Mouse (Mus musculus) hindbrain, embryonic 14.5 days (tissue): Measurements from ENCODE around the gene Rnf130. TPM values are rescaled to one million over a fixed set of nuclear protein-coding genes. Genes with fewer than 3 reads are reported as not detected.

Experiments
- ATAC-seq: fragments of 200-750 bp; cut with Nextera tagmentation; 2 replicates; pipeline ENCODE4 v1.8.0; 2017; ENCODE audit warnings: moderate number of reproducible peaks, mild to moderate bottlenecking, moderate TSS enrichment, moderate library complexity; ENCODE audit not compliant: low FRiP score
- DNase-seq: peaks from one replicate; pipeline ENCODE4 v3.0.0-alpha.2; 2015; ENCODE audit warnings: low spot score
- H3K27ac ChIP-seq: fragments of 300-500 bp; sonication (generic); 2 replicates; pipeline ENCODE4 v1.5.1; 2014; ENCODE audit warnings: mild to moderate bottlenecking, moderate library complexity
- H3K27me3 ChIP-seq: fragments of 300-500 bp; sonication (generic); 2 replicates; pipeline ENCODE4 v1.6.1; 2014; ENCODE audit warnings: mild to moderate bottlenecking, low read length, mixed read lengths; ENCODE audit not compliant: control insufficient read depth, insufficient read depth
- H3K36me3 ChIP-seq: fragments of 300-500 bp; sonication (generic); replicated peaks from 2 replicates; pipeline ENCODE4 v1.6.1; 2014; ENCODE audit not compliant: control insufficient read depth, insufficient read depth
- H3K4me1 ChIP-seq: fragments of 300-500 bp; sonication (generic); replicated peaks from 2 replicates; pipeline ENCODE4 v1.6.1; 2014; ENCODE audit warnings: antibody characterized with exemption, low read length, mixed read lengths; ENCODE audit not compliant: control insufficient read depth, insufficient read depth
- H3K4me2 ChIP-seq: fragments of 300-500 bp; sonication (generic); replicated peaks from 2 replicates; pipeline ENCODE4 v1.6.1; 2014; ENCODE audit warnings: mild to moderate bottlenecking, moderate library complexity
- H3K4me3 ChIP-seq: fragments of 300-500 bp; sonication (generic); replicated peaks from 2 replicates; pipeline ENCODE4 v1.5.1; 2014; ENCODE audit warnings: mild to moderate bottlenecking, low read length
- H3K9ac ChIP-seq: fragments of 300-500 bp; sonication (generic); 2 replicates; pipeline ENCODE4 v1.6.1; 2014
- H3K9me3 ChIP-seq: fragments of 300-500 bp; sonication (generic); 2 replicates; pipeline ENCODE4 v1.6.1; 2016; ENCODE audit warnings: low read length; ENCODE audit not compliant: control insufficient read depth
- WGBS: fragments of 180-500 bp; shearing (Covaris S2); extraction: QIAGEN DNeasy Blood & Tissue Kit; methylation state at CpG from one replicate; pipeline ENCODE4 v1.1.7; 2014; 5-methylcytosine and 5-hydroxymethylcytosine counted together
- polyA plus RNA-seq: library from polyadenylated mRNA; unstranded; fragments of >200 nt; fragmentation: Nextera tagmentation; extraction: Ambion mirVana; gene quantifications from 2 replicates; pipeline ENCODE4 v1.2.1, GENCODE M21; 2014

Gene Rnf130
- 72.0 and 78.1 TPM in 2 replicates for polyA plus RNA-seq

GRCm38 (mm10) chr11:50024833-50025720, at the start of gene Rnf130:
Gene Rnf130, plus strand, starts transcription at chr11:50025346.
- 1% methylated on average over 107 of the region's 129 CpGs for WGBS
- peak within 1 kb of the TSS; percentile 96 for H3K9ac ChIP-seq
- H3K4me3 ChIP-seq: peak within 1 kb of the TSS; percentile 68
- DNase-seq (peak; percentile 98), ATAC-seq (peak; percentile 88)
- no peaks in the 10 kb centered on the region for H3K27me3 ChIP-seq
- peak within 1 kb of the TSS; percentile 98 for H3K27ac ChIP-seq
- H3K4me2 ChIP-seq: peak within 1 kb of the TSS; percentile 76
- peaks cover 35% of the 10 kb centered on the region for H3K4me1 ChIP-seq
- no peaks in the 10 kb centered on the region for H3K36me3 ChIP-seq
- H3K9me3 ChIP-seq: no peaks in the 10 kb centered on the region

DNA sequence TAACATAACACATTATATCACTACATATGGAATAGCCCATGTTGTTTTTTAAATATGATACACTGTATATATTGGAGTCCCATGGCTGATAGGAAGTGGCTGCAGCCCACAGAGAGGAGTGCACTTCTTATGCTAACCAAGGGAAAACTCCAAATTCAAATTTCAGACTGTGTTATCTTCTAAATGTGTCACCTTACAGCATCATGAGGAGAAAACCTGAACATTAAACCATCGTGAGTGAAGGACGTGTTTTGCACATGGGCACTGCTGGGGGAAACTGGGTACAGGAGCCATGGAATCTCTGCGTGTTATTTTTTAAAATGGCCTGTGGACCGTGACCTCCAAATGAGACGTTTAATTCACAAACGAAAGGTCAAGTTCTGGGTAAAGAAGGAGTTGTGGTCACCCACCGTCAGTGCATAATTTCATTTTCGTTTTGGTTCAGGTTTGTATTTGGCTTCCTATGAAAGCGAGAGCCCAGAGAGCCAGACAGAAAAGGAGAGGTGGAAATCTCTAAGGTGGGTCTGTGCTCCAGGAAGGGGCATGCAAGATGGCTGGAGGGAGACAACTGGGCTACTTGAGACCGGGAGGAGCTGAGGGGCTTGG, 47.1 kb upstream of the Rnf130 start:
- H3K9me3 ChIP-seq: no peaks in the 10 kb centered on the region
- DNase-seq (no peak), ATAC-seq (no peak)
- no peaks in the 10 kb centered on the region for H3K27me3 ChIP-seq
- H3K4me1 ChIP-seq: no peaks in the 10 kb centered on the region
- H3K4me3 ChIP-seq: no peak overlapping the region
- H3K4me2 ChIP-seq: no peak overlapping the region
- WGBS: 83% methylated on average over 10 of the region's 10 CpGs
- no peaks in the 10 kb centered on the region for H3K36me3 ChIP-seq
- H3K9ac ChIP-seq: no peak overlapping the region
- H3K27ac ChIP-seq: no peak overlapping the region

- Histone ChIP-seq H3K9me3 (no peaks in the 10 kb centered on the region), H3K4me2 (no peak overlapping the region), H3K4me1 (no peaks in the 10 kb centered on the region), H3K27ac (no peak overlapping the region), H3K36me3 (no peaks in the 10 kb centered on the region), H3K27me3 (no peaks in the 10 kb centered on the region), H3K4me3 (no peak overlapping the region), H3K9ac (no peak overlapping the region)
- ATAC-seq: no peak
- no peak for DNase-seq
- 97% methylated on average over 8 of the region's 8 CpGs for WGBS
Measured at GRCm38 (mm10) chr11:49978935-49979334, 46.2 kb upstream of the Rnf130 start.

- Histone ChIP-seq H3K4me3 (no peak overlapping the region), H3K36me3 (no peaks in the 10 kb centered on the region), H3K4me1 (no peaks in the 10 kb centered on the region), H3K27ac (no peak overlapping the region), H3K9me3 (no peaks in the 10 kb centered on the region), H3K4me2 (no peak overlapping the region), H3K9ac (no peak overlapping the region), H3K27me3 (no peaks in the 10 kb centered on the region)
- DNase-seq (no peak), ATAC-seq (no peak)
- WGBS: 74% methylated on average over 6 of the region's 6 CpGs
Measured at GRCm38 (mm10) chr11:49980681-49981235, 44.4 kb upstream of the Rnf130 start.

- ATAC-seq: no peak
- no peak overlapping the region for H3K27ac ChIP-seq
- no peaks in the 10 kb centered on the region for H3K36me3 ChIP-seq
- no peaks in the 10 kb centered on the region for H3K4me1 ChIP-seq
- whole genome bisulfite sequencing: 85% methylated on average over 7 of the region's 7 CpGs
- H3K9me3 ChIP-seq: no peaks in the 10 kb centered on the region
- H3K4me3 ChIP-seq: no peak overlapping the region
- no peak overlapping the region for H3K4me2 ChIP-seq
- no peak for DNase-seq
- no peaks in the 10 kb centered on the region for H3K27me3 ChIP-seq
- H3K9ac ChIP-seq: no peak overlapping the region
Measured at GRCm38 (mm10) chr11:49981321-49981963, 43.7 kb upstream of the Rnf130 start.

- H3K4me1 ChIP-seq: no peaks in the 10 kb centered on the region
- no peaks in the 10 kb centered on the region for H3K9me3 ChIP-seq
- no peak overlapping the region for H3K27ac ChIP-seq
- H3K4me3 ChIP-seq: no peak overlapping the region
- WGBS: 86% methylated on average over 4 of the region's 4 CpGs
- ATAC-seq: no peak
- no peak overlapping the region for H3K9ac ChIP-seq
- no peaks in the 10 kb centered on the region for H3K36me3 ChIP-seq
- H3K4me2 ChIP-seq: no peak overlapping the region
- no peaks in the 10 kb centered on the region for H3K27me3 ChIP-seq
- no peak for DNase-seq
Measured at GRCm38 (mm10) chr11:49982094-49982493, 43.1 kb upstream of the Rnf130 start.

- H3K9me3 ChIP-seq: no peaks in the 10 kb centered on the region
- H3K27ac ChIP-seq: no peak overlapping the region
- ATAC-seq (no peak), DNase-seq (no peak)
- WGBS: 53% methylated on average over 4 of the region's 4 CpGs
- no peaks in the 10 kb centered on the region for H3K36me3 ChIP-seq
- no peak overlapping the region for H3K9ac ChIP-seq
- H3K4me2 ChIP-seq: no peak overlapping the region
- no peak overlapping the region for H3K4me3 ChIP-seq
- H3K4me1 ChIP-seq: no peaks in the 10 kb centered on the region
- no peaks in the 10 kb centered on the region for H3K27me3 ChIP-seq
Measured at GRCm38 (mm10) chr11:49982881-49983280, 42.3 kb upstream of the Rnf130 start.

DNA sequence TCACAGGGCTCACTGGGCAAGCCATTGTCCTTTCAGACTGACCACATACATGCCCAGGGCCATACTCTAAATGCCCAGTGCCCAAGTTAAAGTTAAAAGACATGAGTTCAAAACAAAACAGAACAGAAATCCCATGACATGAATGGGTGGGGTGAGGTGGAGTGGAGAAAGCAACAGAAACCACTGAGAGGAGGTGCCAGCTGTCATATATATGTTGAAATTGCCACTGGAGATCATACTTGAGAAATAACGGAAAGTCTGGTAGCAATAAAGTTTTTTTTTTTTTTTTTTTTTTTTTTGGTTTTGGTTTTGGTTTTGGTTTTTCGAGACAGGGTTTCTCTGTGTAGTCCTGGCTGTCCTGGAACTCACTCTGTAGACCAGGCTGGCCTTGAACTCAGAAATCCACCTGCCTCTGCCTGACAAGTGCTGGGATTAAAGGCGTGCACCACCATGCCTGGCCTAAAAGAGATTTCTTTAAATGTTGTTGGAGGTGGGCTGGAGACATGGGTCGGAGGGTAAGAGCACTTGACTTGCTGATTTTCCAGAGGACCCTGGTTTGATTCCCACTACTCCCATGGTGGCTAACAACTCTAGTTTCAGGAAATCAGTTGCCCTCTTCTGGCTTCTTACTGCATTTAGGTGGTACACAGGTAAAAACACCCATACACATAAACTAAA, 41.1 kb upstream of the Rnf130 start:
- ATAC-seq: no peak
- no peak overlapping the region for H3K4me3 ChIP-seq
- H3K36me3 ChIP-seq: no peaks in the 10 kb centered on the region
- no peak for DNase-seq
- no peak overlapping the region for H3K4me2 ChIP-seq
- no peaks in the 10 kb centered on the region for H3K4me1 ChIP-seq
- H3K9ac ChIP-seq: no peak overlapping the region
- no peaks in the 10 kb centered on the region for H3K27me3 ChIP-seq
- no peak overlapping the region for H3K27ac ChIP-seq
- WGBS: 87% methylated on average over 3 of the region's 4 CpGs
- no peaks in the 10 kb centered on the region for H3K9me3 ChIP-seq

- no peak for ATAC-seq
- no peaks in the 10 kb centered on the region for H3K4me1 ChIP-seq
- no peak overlapping the region for H3K9ac ChIP-seq
- no peak for DNase-seq
- no peaks in the 10 kb centered on the region for H3K27me3 ChIP-seq
- H3K9me3 ChIP-seq: no peaks in the 10 kb centered on the region
- no peak overlapping the region for H3K4me2 ChIP-seq
- no peak overlapping the region for H3K27ac ChIP-seq
- H3K36me3 ChIP-seq: no peaks in the 10 kb centered on the region
- WGBS: 88% methylated on average over 4 of the region's 4 CpGs
- H3K4me3 ChIP-seq: no peak overlapping the region
Measured at GRCm38 (mm10) chr11:49985009-49985408, 40.1 kb upstream of the Rnf130 start.
